Mouse (Mus musculus) T-helper 2 cell (primary cell): ENCODE measurements around the gene Nlrp9c.
"Not testable (repeated sequence)": the region's sequence is repeated elsewhere in the genome, so short reads cannot be mapped to it uniquely, and the experiment has no call there.

Experiments used
- in situ Hi-C: fragments of 300-600 bp; cut with MboI, MseI; formaldehyde crosslinking; loops from one replicate; pipeline ENCODE4 v1.15.1; 2025; ENCODE audit warnings: high pct_unique_total_duplicates

Gene Nlrp9c

GRCm38 (mm10) chr7:26403600-26403999, at the start of gene Nlrp9c:
Gene Nlrp9c (minus strand): TSS chr7:26403700.
- in situ Hi-C loops: not testable (repeated sequence)

GRCm38 (mm10) chr7:26434813-26435212, 31.3 kb upstream of the Nlrp9c start, which contains the start of gene Nlrp4a:
Gene Nlrp4a (plus strand): TSS chr7:26435113.
- in situ Hi-C loops: no loop called here

- in situ Hi-C loops: not testable (repeated sequence)
These were observed 11.7 kb downstream of the Nlrp9c start for GRCm38 (mm10) chr7:26391811-26392210.

GRCm38 (mm10) chr7:26391137-26391536, 12.4 kb downstream of the Nlrp9c start:
- in situ Hi-C loops: not testable (repeated sequence)

- in situ Hi-C loops: loop anchor here (10.0 kb wide), 1 partner anchor 162 kb away; no protein-coding TSS in a partner anchor
These were observed 16.8 kb downstream of the Nlrp9c start for GRCm38 (mm10) chr7:26386691-26387090.

- in situ Hi-C loops: loop anchor here (10.0 kb wide), 1 partner anchor 156 kb away; no protein-coding TSS in a partner anchor
These were observed 22.7 kb downstream of the Nlrp9c start for GRCm38 (mm10) chr7:26380807-26381206.

- in situ Hi-C loops: not testable (repeated sequence)
These were observed 30.3 kb downstream of the Nlrp9c start for GRCm38 (mm10) chr7:26373221-26373620.

GRCm38 (mm10) chr7:26356719-26357118, 46.8 kb downstream of the Nlrp9c start:
- in situ Hi-C loops: loop anchor here (5.0 kb wide), 1 partner anchor 531 kb away; no protein-coding TSS in a partner anchor

- in situ Hi-C loops: not testable (repeated sequence)
These were observed 51.2 kb downstream of the Nlrp9c start for GRCm38 (mm10) chr7:26352258-26352657.

GRCm38 (mm10) chr7:26350177-26350576, 53.3 kb downstream of the Nlrp9c start:
- in situ Hi-C loops: not testable (repeated sequence)

- in situ Hi-C loops: loop anchor here (5.0 kb wide), 1 partner anchor 532 kb away; no protein-coding TSS in a partner anchor
These were observed 83.1 kb downstream of the Nlrp9c start for GRCm38 (mm10) chr7:26320361-26320760.

- in situ Hi-C loops: loop anchor here (5.0 kb wide), 1 partner anchor 636 kb away; no protein-coding TSS in a partner anchor
These were observed 87.7 kb downstream of the Nlrp9c start for GRCm38 (mm10) chr7:26315809-26316208.

GRCm38 (mm10) chr7:26315194-26315593, 88.3 kb downstream of the Nlrp9c start:
- in situ Hi-C loops: loop anchor here (5.0 kb wide), 1 partner anchor 637 kb away; no protein-coding TSS in a partner anchor

- in situ Hi-C loops: not testable (repeated sequence)
These were observed 91.7 kb downstream of the Nlrp9c start for GRCm38 (mm10) chr7:26311786-26312185.

GRCm38 (mm10) chr7:26306926-26307325, 96.6 kb downstream of the Nlrp9c start, which contains the start of gene Cyp2a4:
Gene Cyp2a4 (plus strand): TSS chr7:26307169.
- in situ Hi-C loops: loop anchor here (5.0 kb wide), 1 partner anchor 530 kb away; the partner anchor contains the start of gene Cyp2a5

GRCm38 (mm10) chr7:26303429-26304166, 99.9 kb downstream of the Nlrp9c start:
- in situ Hi-C loops: not testable (repeated sequence)
